Mouse (Mus musculus) lung, postnatal 10 days (tissue): ENCODE data around the gene Ice2.

ENCODE experiments used
- DNase-seq: peaks from one replicate; pipeline ENCODE4 v3.0.0; 2021

Gene Ice2

DNA sequence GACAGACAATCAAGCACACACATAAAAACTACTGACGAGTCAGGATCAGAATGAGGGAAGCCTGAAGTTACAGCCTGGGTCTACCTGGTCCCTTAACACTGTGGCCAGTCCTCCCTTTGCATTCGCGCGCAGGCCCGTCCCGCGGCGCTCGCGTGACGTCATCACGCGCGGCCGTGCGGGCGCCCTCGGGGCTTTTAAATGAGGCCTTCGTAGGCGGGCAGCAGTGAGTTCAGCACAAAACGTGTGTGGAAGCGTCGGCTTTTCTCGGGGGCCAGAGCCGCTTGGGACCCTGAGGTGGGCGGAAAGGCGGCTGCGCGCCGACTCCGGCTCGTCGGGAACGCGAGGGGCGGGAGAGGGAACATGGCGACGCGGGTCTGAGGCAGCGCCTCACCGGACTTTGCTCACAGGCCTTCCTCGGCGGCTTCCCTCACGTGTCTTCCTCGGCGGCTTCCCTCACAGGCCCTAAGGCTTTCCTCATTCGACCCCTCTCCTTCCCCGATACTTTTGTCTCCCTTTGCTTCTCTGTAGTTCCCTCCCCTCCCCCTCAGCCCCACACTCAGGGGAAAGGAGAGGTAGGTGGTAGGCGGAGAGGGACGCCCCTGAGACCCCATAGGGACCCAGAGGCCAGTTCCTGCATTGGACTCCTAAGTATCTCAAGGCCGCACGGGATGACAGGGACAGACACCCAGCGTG is at the start of gene Ice2:
Gene Ice2 (plus strand): TSS at position 147 of the 693 bp plus-strand sequence.
- DNase-seq: peak; percentile 76

DNA sequence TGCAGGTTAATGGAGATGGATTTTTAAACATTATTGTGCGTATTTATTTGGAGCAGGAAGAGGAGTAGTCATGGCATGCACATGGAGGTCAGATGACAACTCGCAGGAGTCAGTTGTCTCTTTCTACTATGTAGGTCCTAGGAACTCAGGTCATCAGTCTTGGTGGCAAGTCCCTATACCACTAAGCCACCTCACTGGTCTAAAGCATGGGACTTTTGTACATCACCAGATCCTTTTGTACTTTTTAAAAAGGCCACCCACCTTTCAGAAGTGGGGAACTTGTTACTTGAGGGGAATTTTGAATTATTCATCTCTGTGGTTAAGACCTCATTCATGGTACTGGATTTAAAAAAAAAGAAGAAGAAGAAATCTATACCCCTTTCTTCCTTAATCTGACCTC is 48.2 kb upstream of the Ice2 start:
- DNase-seq: no peak

DNA sequence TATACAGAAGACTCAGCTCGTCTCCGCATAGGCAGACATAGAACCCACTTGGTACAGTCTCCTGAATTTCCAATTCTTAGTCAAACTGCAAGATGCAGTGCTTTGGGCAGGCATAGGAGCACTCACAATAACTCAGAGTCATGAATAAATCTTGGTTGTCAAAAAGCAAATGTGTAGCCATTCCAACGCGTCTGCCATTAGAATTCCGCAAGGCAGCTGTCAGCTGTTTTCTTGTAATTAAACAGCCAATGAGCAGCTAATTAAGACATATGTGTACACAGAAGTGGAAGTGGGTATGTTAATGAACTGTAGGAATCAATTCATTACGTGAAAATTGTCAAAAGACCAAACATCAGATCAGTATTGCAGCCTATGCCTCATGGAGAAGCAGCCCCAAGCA is 43.5 kb upstream of the Ice2 start:
- DNase-seq: no peak

DNA sequence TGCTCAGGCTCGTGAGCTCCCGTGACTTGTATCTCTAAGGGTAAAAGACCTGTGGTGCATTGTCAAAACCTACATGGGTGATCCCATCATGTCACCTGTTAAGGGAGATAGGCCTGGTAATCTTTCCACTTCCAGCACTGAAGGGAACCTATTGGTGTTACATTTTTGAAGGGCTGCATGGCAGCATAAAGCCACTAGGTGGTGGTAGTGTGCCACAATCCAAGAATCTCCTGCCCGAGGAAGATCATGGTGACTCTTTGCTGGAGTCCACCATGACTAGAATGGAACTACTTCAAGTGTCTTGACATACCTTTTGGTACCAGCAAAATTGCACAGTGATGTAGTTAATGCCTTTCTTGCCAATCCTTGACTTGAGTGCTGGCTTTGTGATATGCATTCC is 39.9 kb upstream of the Ice2 start:
- DNase-seq: peak; percentile 62

- DNase-seq: no peak
These were observed 38.9 kb upstream of the Ice2 start for GRCm38 (mm10) chr9:69358797-69359196.

DNA sequence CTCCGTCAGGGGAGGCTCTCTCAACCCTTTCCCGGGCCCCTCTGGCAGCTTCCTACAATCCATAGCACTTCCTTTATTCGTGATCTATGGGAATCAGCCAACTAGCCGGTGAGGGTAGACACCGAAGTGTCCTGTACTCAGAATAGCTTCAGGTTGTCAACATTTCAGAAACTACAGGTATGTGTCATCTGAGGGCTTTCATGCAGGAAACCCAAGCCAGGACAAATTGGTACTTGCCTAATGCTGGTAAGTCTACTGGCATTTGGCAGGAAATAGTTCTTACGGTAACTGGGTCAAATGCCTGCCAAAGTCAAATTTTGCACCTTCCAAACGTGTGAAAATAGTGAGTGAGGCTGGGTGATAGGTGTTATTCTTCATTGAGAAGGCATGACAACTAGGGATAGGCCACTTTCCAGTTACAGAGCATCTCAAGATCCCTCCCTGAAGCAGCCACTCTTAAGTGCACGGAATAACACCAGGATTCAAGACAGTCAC is 35.7 kb upstream of the Ice2 start:
- no peak for DNase-seq

- no peak for DNase-seq
These were observed 34.9 kb upstream of the Ice2 start for GRCm38 (mm10) chr9:69362766-69363165.

DNA sequence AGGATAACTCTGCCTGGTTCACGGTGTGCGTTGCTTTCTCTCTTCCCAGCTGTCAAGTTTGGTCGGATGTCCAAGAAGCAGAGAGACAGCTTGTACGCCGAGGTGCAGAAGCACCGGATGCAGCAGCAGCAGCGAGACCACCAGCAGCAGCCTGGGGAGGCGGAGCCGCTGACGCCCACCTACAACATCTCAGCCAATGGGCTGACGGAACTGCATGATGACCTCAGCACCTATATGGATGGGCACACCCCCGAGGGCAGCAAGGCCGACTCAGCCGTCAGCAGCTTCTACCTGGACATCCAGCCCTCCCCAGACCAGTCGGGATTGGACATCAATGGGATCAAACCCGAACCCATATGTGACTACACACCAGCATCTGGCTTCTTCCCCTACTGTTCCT is 33.6 kb upstream of the Ice2 start:
- DNase-seq: no peak

GRCm38 (mm10) chr9:69367055-69367454 is 30.7 kb upstream of the Ice2 start:
- no peak for DNase-seq

DNA sequence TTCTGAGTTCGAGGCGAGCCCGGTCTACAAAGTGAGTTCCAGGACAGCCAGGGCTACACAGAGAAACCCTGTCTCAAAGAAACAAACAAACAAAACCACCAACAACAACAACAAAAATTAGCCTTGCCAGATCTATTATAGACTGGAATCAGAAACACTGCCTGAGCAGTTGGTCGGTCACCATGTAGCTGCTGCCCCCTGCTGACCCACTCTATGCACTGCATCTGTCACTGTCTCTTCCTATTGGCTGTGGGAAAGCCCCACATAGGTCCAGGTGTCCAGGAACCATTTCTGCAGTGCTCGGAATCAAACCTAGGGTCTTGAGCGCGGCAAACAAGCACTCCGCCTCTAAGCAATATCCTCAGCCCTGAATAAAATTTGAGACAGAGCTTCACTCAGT is 29.6 kb upstream of the Ice2 start:
- peak; percentile 74 for DNase-seq

DNA sequence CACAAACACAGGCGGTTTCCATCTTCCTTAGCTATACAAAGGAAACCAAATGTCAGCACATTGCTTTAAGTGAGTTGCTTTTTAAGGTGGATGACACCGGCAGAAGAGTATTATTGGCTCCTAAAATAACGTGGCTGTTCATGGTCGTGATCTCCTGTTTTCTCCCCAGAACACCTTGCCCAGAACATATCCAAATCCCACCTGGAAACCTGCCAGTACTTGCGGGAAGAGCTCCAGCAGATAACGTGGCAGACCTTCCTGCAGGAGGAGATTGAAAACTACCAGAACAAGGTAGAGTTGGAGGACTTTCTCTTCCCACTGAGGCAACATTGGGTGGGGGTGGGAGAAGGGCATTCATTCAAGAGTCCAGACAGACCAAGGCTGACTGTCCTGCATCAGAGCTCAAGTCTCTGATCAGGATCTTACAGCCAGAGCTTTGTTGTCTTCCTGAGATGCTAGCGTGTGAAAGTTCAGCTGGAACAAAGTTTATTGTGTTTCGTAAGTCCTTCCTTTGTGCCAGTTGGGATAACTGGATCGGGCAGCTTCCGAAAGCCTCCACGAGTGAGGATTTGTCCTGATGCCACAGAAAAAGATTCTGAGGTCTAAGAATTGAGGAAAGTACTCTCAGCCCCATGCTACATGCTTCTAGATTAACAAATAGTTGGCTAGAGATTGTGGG is 26.5 kb upstream of the Ice2 start:
- DNase-seq: no peak

- DNase-seq: no peak
These were observed 24.8 kb upstream of the Ice2 start for GRCm38 (mm10) chr9:69372871-69373270.

- DNase-seq: no peak
These were observed 20.6 kb upstream of the Ice2 start for GRCm38 (mm10) chr9:69376982-69377653.

- no peak for DNase-seq
These were observed 20.1 kb upstream of the Ice2 start for GRCm38 (mm10) chr9:69377654-69378045.

- no peak for DNase-seq
These were observed 17.2 kb upstream of the Ice2 start for GRCm38 (mm10) chr9:69380546-69380945.

- no peak for DNase-seq
These were observed 16.0 kb upstream of the Ice2 start for GRCm38 (mm10) chr9:69381741-69382140.

DNA sequence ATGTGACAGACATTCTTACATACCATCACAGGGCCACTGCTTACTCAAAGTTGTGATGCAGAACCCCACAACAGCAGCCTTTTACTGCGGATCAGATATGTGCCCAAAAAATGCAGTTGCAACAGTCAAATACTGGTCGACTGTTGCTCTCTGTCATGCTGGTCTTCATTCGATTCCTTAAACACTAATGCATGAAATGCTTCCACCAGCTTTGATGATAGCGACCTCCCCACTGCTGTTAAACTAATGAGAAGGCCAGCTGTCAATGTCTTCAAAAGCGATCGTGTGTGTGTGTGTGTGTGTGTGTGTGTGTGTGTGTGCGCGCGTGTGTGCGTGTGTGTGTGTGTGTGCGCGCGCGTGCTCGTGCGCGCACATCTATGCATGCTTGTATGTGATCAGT is 13.2 kb upstream of the Ice2 start:
- DNase-seq: peak; percentile 17

GRCm38 (mm10) chr9:69384905-69385304 is 12.8 kb upstream of the Ice2 start:
- DNase-seq: no peak

- DNase-seq: peak; percentile 28
These were observed 10.4 kb upstream of the Ice2 start for GRCm38 (mm10) chr9:69387296-69387695.

DNA sequence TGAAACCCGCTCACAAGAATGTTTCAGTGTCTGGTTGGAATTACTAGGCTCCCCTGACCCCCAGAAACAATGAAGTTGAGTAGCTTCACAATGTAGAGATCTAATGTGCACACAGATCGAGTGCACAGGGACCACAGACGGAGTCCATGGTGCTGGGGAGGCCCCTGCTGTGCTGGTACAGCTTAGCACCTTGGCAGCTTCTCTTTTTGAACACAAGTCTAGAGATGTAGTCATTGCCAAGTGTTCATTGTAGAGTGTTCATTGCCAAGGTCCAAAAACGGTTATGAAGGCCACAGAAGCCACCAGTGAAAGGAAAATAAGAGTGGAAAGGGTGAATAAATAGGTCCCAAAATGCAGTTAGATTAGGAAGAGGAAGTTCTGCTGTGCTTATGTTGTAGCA is 7.1 kb upstream of the Ice2 start:
- DNase-seq: no peak

DNA sequence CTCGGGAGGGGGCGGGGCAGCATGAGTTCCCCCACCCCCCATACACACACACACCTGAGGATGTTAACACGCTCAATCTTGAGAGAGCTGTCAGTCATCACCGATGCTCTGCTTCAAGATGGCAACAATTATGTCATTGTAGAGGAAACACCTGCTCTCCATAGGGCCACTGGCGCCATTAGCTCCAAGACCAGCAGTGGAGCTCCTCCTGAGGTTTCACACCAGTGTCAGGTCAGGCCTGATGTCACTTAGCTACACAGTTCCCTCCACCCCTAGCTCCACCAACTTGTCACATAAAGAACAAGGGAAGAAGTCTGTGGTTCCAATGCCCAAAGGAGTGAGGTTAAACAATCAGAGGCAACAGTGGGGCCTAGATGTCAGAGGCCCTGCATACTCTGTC is 3.5 kb upstream of the Ice2 start:
- DNase-seq: no peak

DNA sequence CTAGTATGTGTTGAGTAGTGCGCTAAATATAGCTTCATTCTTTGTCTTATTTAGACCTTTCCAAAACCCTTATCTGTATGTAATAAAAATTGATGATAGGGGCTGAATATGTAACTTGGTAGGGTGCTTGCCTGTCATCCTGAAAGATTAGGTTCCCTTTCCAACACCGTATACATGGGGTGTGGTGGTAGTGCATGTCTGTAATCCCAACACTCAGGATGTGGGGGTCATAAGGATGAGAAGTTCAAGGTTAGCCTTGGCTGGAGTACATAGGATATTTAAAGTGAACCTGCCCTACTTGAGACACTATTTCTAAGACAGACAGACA is 310 bp upstream of the Ice2 start:
- DNase-seq: no peak

GRCm38 (mm10) chr9:69398453-69398850 is 746 bp downstream of the Ice2 start:
- DNase-seq: no peak

DNA sequence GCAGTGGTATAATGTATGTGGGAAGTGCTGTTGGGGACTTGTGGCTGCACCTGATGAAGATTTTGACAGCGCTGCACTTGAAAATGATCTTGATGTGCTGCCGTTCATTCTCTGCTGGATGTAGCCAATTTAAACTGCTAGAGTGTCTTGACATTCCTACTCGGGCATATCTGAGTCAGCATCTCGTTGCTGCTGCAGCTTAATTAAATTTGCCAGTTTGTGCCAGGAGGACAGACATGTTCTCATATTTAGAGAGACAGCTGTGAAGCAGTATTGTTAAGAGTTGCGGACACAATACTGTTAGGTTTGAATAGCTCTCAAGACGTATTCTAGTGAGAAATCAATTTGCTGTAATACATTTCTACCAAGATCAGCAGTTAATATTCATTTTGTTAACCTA is 7.0 kb downstream of the Ice2 start:
- DNase-seq: no peak
